Mouse (Mus musculus) kidney, adult 9 months (tissue): ENCODE results near the gene Spta1.

Experiments
- DNase-seq: peaks from one replicate; pipeline ENCODE4 v3.0.0; 2022

Gene Spta1

DNA sequence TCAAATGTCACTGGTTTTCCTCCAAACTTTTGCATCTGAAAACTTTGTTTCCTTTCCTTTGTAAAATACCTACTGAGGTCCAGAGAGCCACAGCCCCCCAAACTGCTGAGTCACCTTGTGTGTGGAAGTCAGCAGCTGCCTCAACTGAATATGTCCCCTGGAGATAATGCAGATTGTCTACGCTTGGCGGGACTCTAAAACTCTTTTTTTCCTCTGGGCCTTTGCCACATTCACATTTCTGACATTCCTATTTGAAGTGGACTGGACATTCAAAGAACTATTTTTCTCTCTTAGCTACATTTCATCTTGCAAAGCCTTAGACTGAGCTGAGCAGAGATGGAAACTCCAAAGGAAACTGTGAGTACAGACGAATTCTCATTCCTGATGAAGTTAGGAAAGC lies at the start of gene Spta1:
TSS of gene Spta1 (plus strand) at position 172 of the 400 bp plus-strand sequence.
- DNase-seq: no peak

DNA sequence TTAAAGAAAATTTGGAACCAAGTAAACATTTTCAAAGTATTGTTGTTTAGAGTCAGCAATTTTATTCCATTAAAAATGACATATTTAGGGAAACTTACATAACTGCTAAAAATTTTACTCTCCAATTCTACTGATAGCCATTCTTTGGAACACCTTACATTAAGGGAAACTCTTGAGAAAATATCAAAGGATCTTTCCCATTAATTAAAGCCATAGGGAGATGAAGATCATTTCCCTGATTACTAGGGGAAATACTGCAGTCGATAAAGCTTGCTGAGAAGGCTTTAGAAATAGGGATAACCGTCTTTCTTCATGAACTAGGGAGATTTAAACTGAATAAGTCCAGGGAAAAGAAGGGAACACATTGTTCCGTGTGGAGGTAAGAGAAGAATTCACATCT lies 41.4 kb upstream of the Spta1 start, which contains the start of gene Olfr424:
TSS of gene Olfr424 (plus strand) at position 301 of the 400 bp plus-strand sequence.
- DNase-seq: no peak

DNA sequence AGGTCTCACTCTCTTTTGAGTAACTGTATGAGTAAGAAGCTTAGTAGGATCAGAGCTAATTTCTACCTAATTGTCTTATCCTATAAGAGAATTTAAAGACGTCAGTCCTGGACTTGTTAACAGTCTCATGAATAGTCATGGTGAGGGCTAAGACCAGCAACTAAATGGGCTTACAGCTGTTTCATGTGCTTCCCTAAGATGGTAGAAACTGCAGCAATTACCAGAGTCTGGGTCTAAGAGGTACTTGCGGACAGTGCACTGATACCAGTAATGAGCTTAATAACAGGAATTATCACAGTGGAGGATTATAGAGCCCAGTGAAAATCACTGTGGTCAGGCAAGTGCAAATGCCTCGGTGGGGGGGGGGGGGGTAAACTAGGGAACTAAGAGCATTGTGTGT lies 40.6 kb upstream of the Spta1 start:
- no peak for DNase-seq

DNA sequence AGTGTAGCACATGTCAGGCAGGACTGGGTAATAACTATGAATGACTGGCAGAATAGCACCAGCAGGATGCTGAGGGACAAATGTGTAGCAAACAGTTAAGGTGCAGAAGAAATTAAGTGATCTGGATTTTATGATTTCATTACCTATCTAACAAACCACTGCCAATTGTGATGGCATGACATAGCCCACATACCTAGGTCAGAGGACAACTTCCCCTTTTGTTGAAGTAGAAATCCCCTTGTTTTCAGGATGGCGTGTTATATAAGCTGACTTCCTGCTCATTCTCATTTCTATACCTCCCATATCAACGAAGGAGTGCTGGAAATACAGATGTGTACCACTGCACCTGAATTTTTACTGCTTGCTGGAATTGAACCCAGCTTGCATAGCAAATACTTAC lies 31.2 kb upstream of the Spta1 start:
- no peak for DNase-seq

DNA sequence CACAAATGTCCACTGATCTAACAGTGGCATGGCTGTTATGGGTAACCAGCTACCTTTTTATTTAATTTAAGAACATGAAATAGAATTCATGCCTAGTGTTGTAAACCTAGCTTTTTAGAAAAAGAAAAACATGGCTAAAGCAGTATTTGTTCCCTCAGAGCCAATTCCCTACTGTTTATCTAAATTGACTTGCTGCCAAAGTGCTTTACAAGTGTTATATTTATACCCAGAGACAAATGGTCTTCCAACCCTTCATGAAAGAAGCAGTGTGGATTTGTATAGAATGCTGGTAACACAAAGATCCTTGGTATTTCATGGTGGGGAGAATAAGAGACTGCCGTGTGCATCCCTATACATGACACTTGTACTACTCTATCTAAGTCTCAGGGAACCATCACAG lies 25.9 kb upstream of the Spta1 start:
- DNase-seq: no peak

DNA sequence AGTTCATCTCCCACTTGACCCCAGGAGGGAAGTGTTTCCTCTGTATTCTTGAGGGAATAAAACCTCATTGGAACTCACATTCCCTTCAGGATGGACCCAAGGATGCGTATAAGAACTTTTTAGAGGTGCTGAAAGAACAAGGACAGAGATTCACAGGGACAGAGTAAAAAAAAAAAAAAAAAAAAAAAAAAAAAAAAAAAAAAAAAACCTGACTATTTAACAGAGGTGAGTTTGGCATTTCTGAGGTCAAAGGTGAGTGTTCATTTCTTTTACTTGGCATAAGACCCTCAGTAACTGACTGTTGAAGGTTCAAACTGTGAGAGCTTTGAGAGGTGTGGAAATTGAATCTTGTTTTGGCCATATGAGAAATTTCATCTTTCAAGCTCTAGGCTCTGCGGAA lies 23.3 kb upstream of the Spta1 start:
- no peak for DNase-seq

DNA sequence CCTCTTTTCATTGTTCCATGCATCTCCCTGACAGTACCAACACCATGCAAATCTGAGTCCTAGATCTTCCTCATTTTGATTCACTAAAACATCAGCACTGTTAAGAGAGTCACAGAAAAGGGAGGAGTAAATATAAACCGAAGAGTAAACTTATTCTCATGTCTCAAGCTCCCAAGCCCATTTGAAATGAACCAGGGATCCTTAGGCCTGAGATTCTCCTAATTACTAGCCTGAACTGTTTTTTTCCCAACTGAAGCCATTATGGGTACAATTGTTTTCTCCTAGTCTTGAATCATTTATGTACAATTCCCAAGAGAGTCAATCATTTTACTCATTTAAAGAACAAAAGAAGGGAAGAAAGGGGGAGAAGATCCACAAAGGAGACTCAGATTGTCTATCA lies 17.2 kb upstream of the Spta1 start, which contains the start of gene Olfr420:
TSS of gene Olfr420 (plus strand) at position 301 of the 400 bp plus-strand sequence.
- no peak for DNase-seq

DNA sequence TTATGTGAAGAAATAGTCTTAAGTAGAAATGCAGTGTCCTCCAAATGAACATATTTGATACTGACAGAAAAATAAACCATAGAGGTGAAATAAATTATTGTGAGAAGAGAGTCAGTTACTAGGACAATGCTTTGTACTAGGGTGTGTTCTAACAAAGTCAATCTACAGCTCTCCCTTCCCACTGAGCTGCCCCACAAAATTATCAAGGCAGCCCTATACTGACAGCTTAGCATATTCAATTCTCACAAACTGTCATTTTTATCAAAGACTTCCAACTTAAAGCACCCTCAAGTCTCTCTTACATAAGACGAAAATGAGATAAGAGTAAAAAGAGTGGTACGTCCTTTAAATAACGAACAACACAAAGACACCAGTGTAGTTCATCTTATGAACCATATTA lies 15.0 kb upstream of the Spta1 start:
- DNase-seq: no peak

DNA sequence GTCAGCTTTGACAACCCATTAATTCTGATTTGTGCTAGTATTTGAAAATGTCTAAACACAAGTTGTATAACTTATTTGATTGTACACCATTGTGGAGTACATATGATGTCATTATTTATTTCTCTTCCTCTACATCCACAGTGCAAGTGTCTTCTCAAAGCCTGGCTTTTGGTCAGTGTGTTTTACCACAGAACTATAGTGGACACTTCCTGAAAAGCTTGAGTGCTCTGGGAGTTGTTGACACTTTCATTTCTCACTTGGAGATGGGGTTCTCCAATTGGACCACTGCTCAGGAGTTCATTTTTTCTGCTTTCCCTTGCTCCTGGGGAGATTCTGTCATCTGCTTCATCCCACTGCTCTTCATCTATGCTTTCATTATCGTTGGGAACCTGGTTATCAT lies 14.1 kb upstream of the Spta1 start:
- DNase-seq: no peak

DNA sequence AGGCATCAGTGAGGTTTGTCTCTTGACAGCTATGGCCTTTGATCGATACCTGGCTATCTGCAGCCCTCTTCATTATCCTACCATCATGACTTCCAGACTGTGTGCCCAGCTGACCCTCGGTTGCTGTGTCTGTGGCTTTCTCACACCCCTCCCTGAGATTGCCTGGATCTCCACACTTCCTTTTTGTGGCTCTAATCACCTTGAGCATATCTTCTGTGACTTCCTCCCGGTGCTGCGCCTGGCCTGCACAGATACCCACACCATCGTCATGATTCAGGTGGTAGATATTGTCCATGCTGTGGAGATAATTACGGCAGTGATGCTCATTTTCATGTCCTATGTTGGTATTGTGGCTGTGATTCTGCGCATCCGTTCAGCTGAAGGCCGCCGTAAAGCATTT lies 13.5 kb upstream of the Spta1 start:
- DNase-seq: no peak

DNA sequence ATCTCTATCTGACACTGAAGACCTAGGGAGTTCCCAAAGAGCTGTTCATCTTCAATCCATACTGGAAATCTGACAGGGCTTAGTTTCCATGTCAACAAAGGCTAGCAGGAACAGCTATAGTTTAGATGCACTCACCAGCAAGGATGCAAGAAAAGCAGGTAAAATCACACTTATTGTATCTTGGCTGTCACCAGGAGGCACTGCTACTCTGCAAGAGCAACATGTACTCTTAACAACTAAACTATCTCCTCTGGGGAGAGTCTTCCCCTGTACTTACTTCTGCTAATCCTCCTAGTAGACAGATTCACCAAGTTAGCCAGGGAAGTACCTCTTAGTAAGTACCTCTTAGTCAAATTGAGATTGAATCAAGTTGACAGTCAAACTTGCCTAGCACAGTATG lies 3.6 kb upstream of the Spta1 start:
- no peak for DNase-seq

DNA sequence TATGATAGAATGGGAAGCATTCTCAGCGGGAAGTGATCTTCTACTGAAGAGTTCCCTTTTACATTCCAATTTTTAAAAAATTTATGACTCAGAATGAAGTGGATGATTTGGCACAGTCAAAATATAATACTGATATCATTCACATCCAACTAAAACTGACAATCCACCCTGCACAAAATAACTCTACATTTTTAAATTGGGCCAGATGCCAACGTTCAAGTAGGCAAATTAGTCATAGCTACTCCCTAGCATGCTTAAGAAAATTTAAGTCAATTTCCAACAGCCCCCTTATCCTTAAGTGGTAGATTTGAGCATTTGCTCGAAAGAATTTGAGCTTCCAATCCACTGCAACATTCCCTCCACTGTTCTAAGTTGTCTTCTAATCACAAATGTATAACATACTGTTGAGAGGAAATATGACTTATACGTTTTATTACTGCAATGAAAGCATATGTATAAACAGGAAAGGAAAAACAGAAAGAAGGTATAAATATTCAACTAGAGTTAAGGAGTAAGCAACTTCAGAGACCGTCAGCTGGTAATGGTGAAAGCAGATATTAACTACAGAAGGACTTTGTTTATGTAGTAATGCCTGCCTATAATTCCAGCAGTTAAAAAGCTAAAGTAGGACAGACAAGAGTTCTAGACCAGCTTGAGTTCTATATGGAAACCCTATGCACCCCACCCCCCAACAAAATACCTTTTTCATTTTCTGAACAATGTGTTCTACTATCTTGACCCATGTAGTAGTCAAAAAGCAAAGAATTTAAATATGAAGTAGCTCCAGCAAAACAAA lies 1.7 kb upstream of the Spta1 start:
- no peak for DNase-seq

DNA sequence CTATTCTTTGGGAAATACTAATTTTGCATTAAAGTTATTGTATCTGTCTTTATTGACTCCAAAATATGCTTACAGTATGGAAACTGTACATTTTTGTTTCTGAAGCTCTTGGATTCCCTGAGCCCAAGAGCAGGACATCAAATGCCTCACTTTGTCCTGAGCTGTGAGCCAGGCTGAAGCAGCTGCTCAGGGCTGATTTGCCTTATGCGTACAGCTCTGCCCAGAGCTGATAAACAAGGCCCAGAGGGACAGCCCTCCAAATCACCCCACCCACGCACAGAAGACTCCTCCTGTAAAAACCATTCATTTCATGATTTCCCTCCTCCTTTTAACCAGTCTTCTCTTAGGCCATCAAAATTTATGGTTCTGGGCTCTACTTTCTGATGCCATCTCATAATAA lies 1.0 kb upstream of the Spta1 start:
- no peak for DNase-seq

DNA sequence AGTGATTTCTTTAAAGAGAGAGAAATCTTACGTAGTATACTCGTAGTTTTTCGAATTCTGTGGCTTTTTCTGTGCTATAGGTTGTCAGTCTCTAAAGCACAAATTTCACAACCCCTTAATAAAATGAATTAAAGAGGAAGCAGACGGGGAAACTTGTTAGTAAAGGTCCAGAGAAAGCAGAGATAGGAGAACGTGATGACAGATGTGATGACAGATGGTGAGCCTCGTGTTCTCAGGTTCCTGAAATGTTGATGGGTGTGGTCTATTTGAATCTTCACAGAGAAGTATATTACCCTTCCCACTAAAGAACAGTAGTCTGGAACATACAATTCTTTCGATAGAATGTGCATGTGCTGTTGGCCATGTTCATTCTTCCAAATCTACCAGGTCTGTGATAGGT lies 32.1 kb downstream of the Spta1 start:
- DNase-seq: no peak

DNA sequence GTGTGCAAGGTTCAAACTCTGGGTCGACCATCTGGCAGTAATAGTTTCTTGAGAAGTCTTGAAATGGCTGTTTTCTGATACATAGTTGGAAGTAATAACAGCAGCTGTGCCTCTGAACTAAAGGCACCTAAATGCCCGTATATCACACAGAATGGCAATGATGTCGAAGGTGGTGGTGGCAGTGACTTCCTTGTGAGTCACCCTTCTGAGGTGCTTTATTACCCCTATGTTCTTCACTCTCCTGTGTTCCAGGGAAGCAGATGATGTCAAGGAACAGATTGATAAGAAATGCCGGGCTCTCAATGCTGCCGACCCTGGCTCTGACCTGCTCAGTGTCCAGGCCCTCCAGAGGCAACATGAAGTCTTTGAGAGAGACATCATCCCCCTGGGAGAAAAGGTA lies 39.7 kb downstream of the Spta1 start:
- DNase-seq: no peak

DNA sequence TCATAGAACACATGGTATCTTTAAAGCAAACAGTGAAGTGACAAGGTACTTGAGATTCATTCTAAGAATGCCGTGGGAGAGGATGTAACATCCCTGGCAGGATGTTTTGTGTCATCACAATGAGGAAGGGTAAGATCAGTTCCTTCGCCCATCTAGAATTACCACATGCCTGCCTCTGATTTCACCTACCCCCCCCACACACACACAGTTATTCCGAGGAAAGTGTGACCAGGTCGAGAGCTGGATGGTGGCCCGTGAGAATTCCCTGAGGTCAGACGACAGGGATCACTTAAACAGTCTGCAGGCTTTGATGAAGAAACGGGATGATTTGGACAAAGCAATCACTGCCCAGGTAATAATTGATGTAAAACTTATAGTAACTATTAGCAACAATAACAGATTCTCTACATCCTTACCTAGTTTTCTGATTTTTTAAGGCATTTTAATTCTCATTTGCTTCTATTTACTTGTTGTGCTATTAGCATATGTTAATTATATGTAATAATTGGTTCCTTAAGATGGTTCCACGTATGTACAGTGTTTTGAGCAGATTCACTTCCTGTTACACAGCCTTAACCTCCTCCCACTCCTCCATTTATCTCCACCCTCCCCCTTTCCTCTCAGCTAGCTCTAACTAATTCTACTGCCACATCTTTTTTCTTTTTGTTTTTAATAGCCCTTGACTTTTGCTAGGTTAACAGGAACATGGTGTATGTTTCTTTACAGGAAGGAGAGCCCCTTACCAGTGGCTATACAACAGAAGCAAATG lies 42.9 kb downstream of the Spta1 start:
- no peak for DNase-seq

DNA sequence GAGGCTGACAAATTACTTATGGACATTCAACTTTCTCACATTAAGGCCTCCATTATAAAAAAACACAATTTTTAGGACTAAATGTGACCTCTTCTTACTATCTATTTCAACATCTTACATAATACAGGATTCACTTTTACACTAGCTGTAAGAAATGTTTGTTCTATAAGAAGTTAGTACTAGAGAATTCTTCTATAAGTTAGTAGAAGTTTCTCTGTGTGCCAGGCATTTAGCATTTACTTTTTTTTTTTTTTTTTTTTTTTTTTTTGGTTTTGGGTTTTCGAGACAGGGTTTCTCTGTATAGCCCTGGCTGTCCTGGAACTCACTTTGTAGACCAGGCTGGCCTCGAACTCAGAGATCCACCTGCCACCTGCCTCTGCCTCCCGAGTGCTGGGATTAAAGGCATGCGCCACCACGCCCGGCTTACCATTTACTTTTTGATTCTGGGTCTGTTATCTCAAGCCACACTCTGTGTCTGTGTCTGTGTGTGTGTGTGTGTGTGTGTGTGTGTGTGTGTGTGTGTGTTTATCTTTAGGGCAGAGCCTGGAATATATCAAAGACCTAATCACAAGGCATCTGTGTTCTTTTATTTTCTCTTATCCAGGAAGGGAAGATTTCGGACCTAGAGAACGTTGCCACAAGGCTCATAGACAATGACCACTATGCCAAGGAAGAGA lies 44.1 kb downstream of the Spta1 start:
- DNase-seq: no peak

DNA sequence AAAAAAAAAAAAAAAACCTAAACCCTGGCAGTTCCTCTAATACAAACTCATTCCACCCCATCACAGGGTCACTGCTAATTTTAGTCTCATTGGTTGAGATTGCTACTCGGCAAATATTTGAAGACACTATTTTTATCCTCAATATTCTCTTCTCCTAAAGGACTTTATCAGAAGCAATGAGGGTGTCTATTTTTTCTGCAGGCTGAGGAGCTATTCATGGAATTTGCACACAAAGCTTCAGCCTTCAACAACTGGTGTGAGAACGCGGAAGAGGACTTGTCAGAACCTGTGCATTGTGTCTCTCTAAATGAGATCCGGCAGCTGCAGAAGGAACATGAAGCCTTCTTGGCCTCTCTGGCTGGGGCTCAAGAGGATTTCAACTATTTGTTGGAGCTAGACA lies 67.3 kb downstream of the Spta1 start:
- no peak for DNase-seq

DNA sequence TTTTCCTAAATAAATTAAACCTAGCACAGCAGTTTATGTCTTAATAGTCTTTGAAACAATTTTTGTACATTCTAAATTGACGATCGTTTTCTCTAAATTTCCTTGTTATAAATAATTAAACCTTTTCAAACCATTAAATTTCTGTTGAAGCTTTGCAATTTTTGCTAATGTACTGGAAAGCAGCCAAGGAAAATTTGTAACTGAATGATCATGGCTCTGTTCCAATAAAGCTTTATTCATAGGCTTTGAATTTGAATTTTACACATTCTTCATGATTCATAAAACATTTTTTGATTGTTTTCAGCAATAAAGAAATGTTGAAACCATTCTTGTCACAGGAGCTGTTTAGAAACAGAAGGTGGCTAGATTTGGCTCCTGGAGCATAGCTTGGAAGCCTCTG lies 72.0 kb downstream of the Spta1 start:
- DNase-seq: no peak

DNA sequence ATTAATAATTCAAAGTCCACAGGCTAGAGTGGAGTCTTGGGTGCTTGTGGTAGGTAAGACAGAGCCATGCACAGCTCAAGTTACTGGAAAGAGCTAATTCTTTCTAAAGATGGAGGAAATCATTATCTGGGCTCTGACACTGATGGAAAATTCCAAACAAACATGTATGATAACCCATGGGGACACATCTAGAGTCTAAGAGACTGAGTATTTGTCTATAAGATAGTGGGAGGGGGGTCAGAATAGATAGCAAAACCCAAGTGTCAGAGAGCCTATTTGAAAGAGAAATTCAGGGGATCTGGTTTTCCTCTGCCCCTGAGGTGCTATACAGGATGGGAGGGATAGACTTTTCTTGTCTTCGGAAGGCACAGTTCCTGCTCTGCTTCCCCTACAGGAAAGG lies 73.5 kb downstream of the Spta1 start:
- no peak for DNase-seq

DNA sequence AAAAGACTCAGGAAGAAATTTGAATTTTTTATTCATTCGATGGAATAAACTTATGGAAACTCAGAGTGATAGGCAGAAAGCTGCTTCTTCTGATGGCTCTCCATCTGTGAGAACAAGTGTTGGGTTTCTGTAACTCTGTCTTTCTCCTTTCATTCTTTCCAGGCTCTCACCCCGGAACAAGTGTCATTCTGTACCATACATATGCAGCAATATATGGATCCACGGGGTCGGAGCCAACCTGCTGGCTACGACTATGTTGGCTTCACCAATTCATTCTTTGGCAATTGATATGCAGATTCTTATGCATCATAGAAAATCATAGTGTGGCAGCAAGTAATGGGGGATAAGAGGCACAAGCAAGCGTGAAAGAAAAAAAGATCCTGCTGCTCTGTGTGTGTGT lies 74.6 kb downstream of the Spta1 start:
- DNase-seq: no peak

DNA sequence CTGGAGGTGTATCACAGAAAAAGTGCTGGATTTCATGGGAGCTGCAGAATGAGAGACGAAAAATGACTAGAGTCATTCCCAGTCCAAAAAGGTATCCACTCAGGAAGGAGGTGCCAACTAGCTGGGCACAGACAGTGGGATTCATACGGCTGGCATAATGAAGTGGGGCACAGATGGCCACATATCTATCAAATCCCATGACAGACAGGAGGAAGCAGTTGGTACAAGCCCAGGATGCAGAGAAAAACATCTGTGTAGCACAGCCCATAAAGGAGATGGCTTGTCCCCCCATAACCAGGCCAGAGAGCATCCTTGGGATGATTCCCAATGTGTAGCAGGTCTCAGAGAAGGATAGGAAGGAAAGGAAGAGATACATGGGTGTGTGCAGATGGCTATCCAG lies 77.8 kb downstream of the Spta1 start:
- DNase-seq: no peak

DNA sequence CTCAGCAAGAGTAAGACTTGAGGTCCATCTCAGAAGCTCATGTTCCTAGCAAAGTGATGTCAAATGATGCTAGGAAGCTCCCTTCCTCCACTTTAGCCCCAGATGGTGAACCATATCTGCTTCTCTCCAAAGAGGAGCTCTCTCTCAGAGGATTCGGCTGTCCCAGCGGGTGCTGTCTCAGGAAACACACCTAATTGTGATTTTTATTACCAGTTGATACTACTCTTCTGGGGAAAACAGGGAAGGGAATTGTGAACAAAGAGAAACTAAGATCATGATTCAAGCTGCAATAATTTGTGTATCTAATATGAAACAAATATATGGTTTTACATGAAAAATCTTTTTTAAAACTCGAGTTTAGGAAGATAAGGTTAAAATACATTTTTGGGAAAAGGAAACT lies 79.4 kb downstream of the Spta1 start, which contains the start of gene Olfr419:
TSS of gene Olfr419 (minus strand) at position 101 of the 400 bp plus-strand sequence.
- no peak for DNase-seq

DNA sequence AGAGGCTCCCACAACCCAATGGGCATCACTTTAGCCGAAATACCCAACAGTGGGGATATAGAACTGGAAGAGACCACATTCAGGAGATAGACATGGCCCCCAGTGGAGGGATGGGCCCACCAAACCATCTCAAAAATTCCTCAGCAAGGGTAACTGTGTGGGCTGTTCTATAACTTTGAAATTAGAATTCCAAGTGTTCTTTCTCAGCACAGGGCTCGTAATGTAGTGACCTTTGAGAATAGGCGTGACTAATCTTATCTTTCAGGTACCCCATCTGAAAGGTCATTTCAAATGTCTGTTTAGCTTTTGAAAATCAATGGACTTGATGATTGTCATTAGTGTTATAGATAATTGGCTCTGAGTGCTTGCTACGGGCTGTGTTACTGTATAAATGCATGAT lies 95.2 kb downstream of the Spta1 start:
- DNase-seq: no peak
